ENCODE assay signal across 7 mouse cellular contexts in genomic region chr16:20708939-20709734, GRCm38 (mm10). TPM values are rescaled to one million over a fixed set of nuclear protein-coding genes. Genes with fewer than 3 reads are reported as not detected.
DNase-seq lines count a peak whose midpoint lies in the region; ATAC-seq lines count a peak whose summit lies in the region.

No protein-coding gene starts in this region.

- WGBS in hindbrain, embryonic 11.5 days = 79% methylated on average over 19 of the region's 19 CpGs
- WGBS in midbrain, embryonic 13.5 days = 74% methylated on average over 19 of the region's 19 CpGs

- peak; percentile 69 for ATAC-seq in hindbrain, embryonic 11.5 days (ENCODE audit: low FRiP score)
- ATAC-seq in midbrain, embryonic 13.5 days = peak; percentile 77
- ATAC-seq in inflammation-experienced regulatory T-cells, adult 6 months = no peak

- no peaks in the 10 kb centered on the region; the same call in 1 of the 2 replicates for H3K36me3 ChIP-seq in hindbrain, embryonic 11.5 days (ENCODE audit: control insufficient read depth, insufficient read depth, low read length)
- peaks cover 78% of the 10 kb centered on the region for H3K36me3 ChIP-seq in midbrain, embryonic 13.5 days

- H3K9ac ChIP-seq in hindbrain, embryonic 11.5 days (ENCODE audit: low read depth, low read length) = no peak overlapping the region
- H3K9ac ChIP-seq in midbrain, embryonic 13.5 days (replicated peaks) = no peak overlapping the region

- peak; percentile 74 for DNase-seq in left cerebral cortex, postnatal 4 days
- no peak for DNase-seq in left cerebral cortex, postnatal 10 days (ENCODE audit: extremely low spot score in 1 of 2, low spot score in 2 of 2)
- DNase-seq in cerebellum, postnatal 25 days = peak; percentile 49 to 57
- peak; percentile 87 for DNase-seq in hindbrain, embryonic 11.5 days (ENCODE audit: low spot score)
- DNase-seq in thymus, postnatal 25 days = peak; percentile 76

- no peaks in the 10 kb centered on the region for H3K9me3 ChIP-seq in hindbrain, embryonic 11.5 days (ENCODE audit: control insufficient read depth, low read length)
- H3K9me3 ChIP-seq in midbrain, embryonic 13.5 days = no peaks in the 10 kb centered on the region

- intact Hi-C loops in left cerebral cortex, postnatal 4 days (cut with DNase I) = no loop called here
- intact Hi-C loops in left cerebral cortex, postnatal 10 days (cut with DNase I) = no loop called here

- no peaks in the 10 kb centered on the region for H3K4me1 ChIP-seq in hindbrain, embryonic 11.5 days (replicated peaks; ENCODE audit: control insufficient read depth, insufficient read depth, low read length)
- H3K4me1 ChIP-seq in midbrain, embryonic 13.5 days (replicated peaks) = peaks cover 10% of the 10 kb centered on the region

- no peak overlapping the region for H3K4me3 ChIP-seq in hindbrain, embryonic 11.5 days (ENCODE audit: low read depth, low read length)
- no peak overlapping the region for H3K4me3 ChIP-seq in midbrain, embryonic 13.5 days (replicated peaks)

- no peak overlapping the region for H3K27ac ChIP-seq in hindbrain, embryonic 11.5 days (ENCODE audit: low read depth, low read length)
- no peak overlapping the region for H3K27ac ChIP-seq in midbrain, embryonic 13.5 days

- H3K4me2 ChIP-seq in hindbrain, embryonic 11.5 days (replicated peaks; ENCODE audit: low read depth, low read length) = no peak overlapping the region
- H3K4me2 ChIP-seq in midbrain, embryonic 13.5 days (replicated peaks) = no peak overlapping the region

- H3K27me3 ChIP-seq in hindbrain, embryonic 11.5 days (ENCODE audit: control insufficient read depth, insufficient read depth, low read length) = no peaks in the 10 kb centered on the region
- no peaks in the 10 kb centered on the region for H3K27me3 ChIP-seq in midbrain, embryonic 13.5 days

RNA-seq across cellular contexts. Expression of gene Polr2h, which starts 8.3 kb away (rescaled TPM):
- 10 to 100 TPM; 30.5 to 32.0 TPM for total RNA-seq in left cerebral cortex, postnatal 4 days (2021)
- 10 to 100 TPM; 26.3 to 28.3 TPM for total RNA-seq in left cerebral cortex, postnatal 10 days (2021)
- 103 and 105 TPM in 2 replicates for polyA plus RNA-seq in hindbrain, embryonic 11.5 days (2014; fragmentation: Nextera tagmentation; extraction: Ambion mirVana)
- 86.3 and 87.9 TPM in 2 replicates for polyA plus RNA-seq in midbrain, embryonic 13.5 days (2015; fragmentation: Nextera tagmentation; extraction: Ambion mirVana)
- polyA plus RNA-seq in inflammation-experienced regulatory T-cells, adult 6 months (2017; shearing (Covaris generic)) = 10 to 100 TPM; 63.1 to 71.1 (median 64.1) TPM

RNA-seq across cellular contexts. Expression of gene Clcn2, which starts 8.4 kb away (rescaled TPM):
- total RNA-seq in left cerebral cortex, postnatal 4 days (2021) = 10 to 100 TPM; 38.8 to 40.3 TPM
- 10 to 100 TPM; 50.9 to 51.1 TPM for total RNA-seq in left cerebral cortex, postnatal 10 days (2021)
- 20.7 and 22.0 TPM in 2 replicates for polyA plus RNA-seq in hindbrain, embryonic 11.5 days (2014; fragmentation: Nextera tagmentation; extraction: Ambion mirVana)
- polyA plus RNA-seq in midbrain, embryonic 13.5 days (2015; fragmentation: Nextera tagmentation; extraction: Ambion mirVana) = 20.6 and 32.0 TPM in 2 replicates
- 1 to 10 TPM in 1 of 3 experiments, under 1 TPM in 2; 0.48 to 1.2 (median 0.79) TPM for polyA plus RNA-seq in inflammation-experienced regulatory T-cells, adult 6 months (2017; shearing (Covaris generic))

RNA-seq across cellular contexts. Expression of gene Fam131a, which starts 16.1 kb away (rescaled TPM):
- 100 to 1,000 TPM; 101 to 115 TPM for total RNA-seq in left cerebral cortex, postnatal 4 days (2021)
- total RNA-seq in left cerebral cortex, postnatal 10 days (2021) = 100 to 1,000 TPM; 264 to 267 TPM
- 11.2 and 11.8 TPM in 2 replicates for polyA plus RNA-seq in hindbrain, embryonic 11.5 days (2014; fragmentation: Nextera tagmentation; extraction: Ambion mirVana)
- polyA plus RNA-seq in midbrain, embryonic 13.5 days (2015; fragmentation: Nextera tagmentation; extraction: Ambion mirVana) = 35.7 and 37.3 TPM in 2 replicates
- under 1 TPM; 0.30 to 0.78 (median 0.59) TPM for polyA plus RNA-seq in inflammation-experienced regulatory T-cells, adult 6 months (2017; shearing (Covaris generic))

RNA-seq across cellular contexts. Expression of gene Chrd, which starts 23.8 kb away (rescaled TPM):
- total RNA-seq in left cerebral cortex, postnatal 4 days (2021) = 10 to 100 TPM; 15.4 to 18.6 TPM
- total RNA-seq in left cerebral cortex, postnatal 10 days (2021) = 10 to 100 TPM; 18.4 to 21.8 TPM
- 2.3 and 3.1 TPM in 2 replicates for polyA plus RNA-seq in hindbrain, embryonic 11.5 days (2014; fragmentation: Nextera tagmentation; extraction: Ambion mirVana)
- polyA plus RNA-seq in midbrain, embryonic 13.5 days (2015; fragmentation: Nextera tagmentation; extraction: Ambion mirVana) = 3.8 and 4.3 TPM in 2 replicates
- not detected for polyA plus RNA-seq in inflammation-experienced regulatory T-cells, adult 6 months (2017; shearing (Covaris generic))

RNA-seq across cellular contexts. Expression of gene Thpo, which starts 25.2 kb away (rescaled TPM):
- total RNA-seq in left cerebral cortex, postnatal 4 days (2021) = 1 to 10 TPM; 1.2 to 2.3 TPM
- 1 to 10 TPM; 1.4 to 2.0 TPM for total RNA-seq in left cerebral cortex, postnatal 10 days (2021)
- polyA plus RNA-seq in hindbrain, embryonic 11.5 days (2014; fragmentation: Nextera tagmentation; extraction: Ambion mirVana) = 0.39 and 0.83 TPM in 2 replicates
- 0.71 and 1.4 TPM in 2 replicates for polyA plus RNA-seq in midbrain, embryonic 13.5 days (2015; fragmentation: Nextera tagmentation; extraction: Ambion mirVana)
- polyA plus RNA-seq in inflammation-experienced regulatory T-cells, adult 6 months (2017; shearing (Covaris generic)) = not detected

Comparison
In these comparisons a context has a peak if more than half of its experiments do, and no peak if none do; other contexts are left out.
1. DNase-seq: peak in left cerebral cortex, postnatal 4 days (single experiment), cerebellum, postnatal 25 days (2 of 2), hindbrain, embryonic 11.5 days (single experiment) and thymus, postnatal 25 days (single experiment); none in left cerebral cortex, postnatal 10 days (0 of 2).
2. RNA of gene Clcn2, which starts 8.4 kb away (polyA plus RNA-seq): 20.6 to 32.0 TPM in midbrain, embryonic 13.5 days and 20.7 to 22.0 TPM in hindbrain, embryonic 11.5 days; 0.48 to 1.2 TPM in inflammation-experienced regulatory T-cells, adult 6 months; every median in the first group is over 10 times any median in the second.